Mouse (Mus musculus) granulocyte monocyte progenitor cell, adult 5-6 weeks (primary cell): ENCODE data around the gene Anapc15-ps. TPM values are rescaled to one million over a fixed set of nuclear protein-coding genes. Genes with fewer than 3 reads are reported as not detected.

Experiments
- ATAC-seq: replicated peaks from 2 replicates; pipeline ENCODE4 v1.8.0; 2016; ENCODE audit warnings: mild to moderate bottlenecking, moderate TSS enrichment, inconsistent platforms; ENCODE audit not compliant: poor library complexity, severe bottlenecking
- total RNA-seq, 2 experiments: library from RNA; stranded (forward) in 1 of 2; stranded (reverse) in 1 of 2; fragments of 200-712, 200-1000 nt in 1 of 2; fragments of >200 nt in 1 of 2; fragmentation: Nextera tagmentation in 1 of 2; gene quantifications; 2 replicates each; pipeline ENCODE4 v1.2.3; 2014 to 2017

Anapc15-ps gene
- total RNA-seq, 2 experiments from 2014 or later: 3.6 TPM; not detected in 1

- ATAC-seq: no peak
Measured at GRCm38 (mm10) chr10:95670781-95671780, 2.2 kb downstream of the Anapc15-ps start.

DNA sequence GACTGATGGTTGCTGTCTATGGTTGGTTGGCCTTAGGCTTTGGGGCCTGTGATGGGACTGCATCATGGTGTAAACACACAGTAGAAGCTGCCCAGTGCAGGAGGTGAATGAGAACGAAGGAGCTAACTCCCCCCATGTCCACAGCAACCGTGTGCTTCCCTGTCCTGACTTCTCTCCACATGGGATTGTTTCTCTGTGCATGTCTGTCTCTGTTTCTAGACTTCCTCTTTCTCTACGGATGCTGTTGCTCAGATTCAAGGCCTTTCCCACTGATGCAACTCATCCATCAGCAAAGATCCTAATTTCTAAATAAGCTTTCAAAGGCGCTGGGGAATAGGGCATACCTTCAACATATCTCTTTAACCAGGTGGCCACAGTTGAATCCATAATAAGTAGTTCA is 3.4 kb downstream of the Anapc15-ps start:
- peak; percentile 84 for ATAC-seq

- ATAC-seq: no peak
Measured at GRCm38 (mm10) chr10:95669034-95669433, 4.2 kb downstream of the Anapc15-ps start.

DNA sequence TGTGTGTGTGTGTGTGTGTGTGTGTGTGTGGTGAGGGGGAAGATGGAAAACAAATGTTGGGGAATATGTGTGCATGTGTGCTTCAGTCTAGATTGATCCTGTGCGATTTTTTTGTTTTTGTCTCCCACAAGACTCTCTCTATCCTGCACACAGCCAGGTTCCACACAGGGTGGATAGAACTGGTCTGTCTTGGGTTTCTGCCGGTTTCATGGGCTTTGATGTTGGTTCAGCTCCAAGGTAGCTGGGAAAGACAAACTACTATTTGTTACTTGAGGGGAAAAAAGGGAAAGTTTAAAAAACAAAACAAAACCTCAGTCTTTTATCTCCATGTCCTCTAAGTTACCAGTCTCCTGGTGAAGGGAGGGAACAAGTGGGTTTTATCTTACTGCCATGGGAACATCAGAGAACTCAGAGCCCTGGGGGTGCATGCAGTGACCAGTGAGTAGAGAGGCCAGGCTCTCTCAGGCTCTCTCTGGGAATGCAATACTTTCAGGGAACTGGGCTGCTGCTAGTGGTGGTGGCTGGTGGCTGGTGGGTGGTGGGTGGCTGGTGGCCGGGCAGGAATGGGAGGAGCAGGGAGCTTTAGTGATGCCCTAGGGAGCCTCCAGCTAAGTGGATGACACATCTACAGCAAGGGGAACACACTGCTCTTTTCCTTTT is 5.8 kb downstream of the Anapc15-ps start:
- ATAC-seq: no peak

GRCm38 (mm10) chr10:95666791-95667190 is 6.5 kb downstream of the Anapc15-ps start:
- ATAC-seq: no peak

GRCm38 (mm10) chr10:95665426-95665990 is 7.7 kb downstream of the Anapc15-ps start:
- ATAC-seq: no peak

- ATAC-seq: no peak
Measured at GRCm38 (mm10) chr10:95664613-95665012, 8.6 kb downstream of the Anapc15-ps start.

DNA sequence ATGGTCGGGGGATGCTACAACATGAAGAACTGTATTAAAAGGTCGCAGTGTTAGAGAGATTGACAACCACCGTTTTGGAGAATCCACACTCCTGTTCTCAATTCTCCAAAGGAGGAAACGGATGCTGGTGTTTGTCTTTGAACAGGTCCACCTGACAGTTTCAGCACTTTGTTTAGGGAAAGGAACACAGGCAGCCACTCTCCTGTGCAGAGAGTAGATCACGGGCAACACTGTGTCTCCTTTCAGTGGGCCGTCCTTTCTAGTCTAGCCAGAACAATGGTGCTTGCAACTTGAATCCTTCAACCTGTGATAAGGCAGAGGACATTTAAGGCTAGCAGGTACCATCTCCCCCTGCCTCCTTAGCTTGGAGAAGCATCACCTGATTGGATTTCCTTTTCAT is 12.9 kb downstream of the Anapc15-ps start:
- no peak for ATAC-seq

GRCm38 (mm10) chr10:95659471-95660150 is 13.6 kb downstream of the Anapc15-ps start:
- no peak for ATAC-seq

DNA sequence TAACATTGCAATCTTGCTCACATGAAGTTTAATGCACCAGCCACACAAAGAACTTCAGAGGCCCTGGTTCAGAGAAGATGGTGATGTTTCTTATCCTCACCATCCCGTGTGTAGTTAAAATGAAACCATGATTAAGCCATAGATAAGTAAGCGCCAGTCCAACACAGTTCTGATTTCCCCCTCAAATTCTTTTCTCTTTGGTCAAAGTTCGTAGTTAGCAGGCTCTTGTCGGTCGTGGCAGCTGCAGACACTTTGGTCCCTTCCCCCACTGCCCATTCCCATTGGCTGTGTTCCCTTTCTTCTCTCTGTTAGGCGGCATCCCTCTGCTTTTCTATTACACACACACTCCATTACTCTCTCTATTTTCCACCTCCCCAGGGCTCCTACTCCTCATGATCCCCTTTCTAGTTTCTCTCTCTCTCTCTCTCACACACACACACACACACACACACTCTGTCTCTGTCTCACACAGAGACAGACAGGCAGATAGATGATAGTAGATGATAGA is 14.4 kb downstream of the Anapc15-ps start:
- ATAC-seq: no peak

GRCm38 (mm10) chr10:95656236-95657225 is 16.7 kb downstream of the Anapc15-ps start:
- no peak for ATAC-seq

DNA sequence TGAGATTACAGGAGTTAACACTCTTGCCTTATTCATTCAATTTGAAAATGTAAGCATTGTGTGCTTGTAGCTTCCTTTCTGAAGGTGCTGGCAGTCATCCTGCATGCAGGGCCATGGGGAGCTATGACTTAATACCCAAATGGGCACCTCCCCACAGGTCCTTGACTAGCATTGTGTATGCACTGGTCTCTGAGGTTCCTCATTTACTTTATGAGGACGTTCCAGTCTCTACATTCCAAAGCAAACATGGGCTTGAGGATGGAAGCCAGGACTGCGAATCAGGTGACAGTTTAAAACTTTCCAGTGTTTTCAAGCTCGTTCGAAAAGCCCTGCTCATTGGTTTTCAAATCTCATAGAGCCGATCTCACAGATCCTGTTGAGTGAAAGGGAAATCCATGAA is 21.1 kb downstream of the Anapc15-ps start:
- no peak for ATAC-seq

- no peak for ATAC-seq
Measured at GRCm38 (mm10) chr10:95648326-95648888, 24.8 kb downstream of the Anapc15-ps start.

DNA sequence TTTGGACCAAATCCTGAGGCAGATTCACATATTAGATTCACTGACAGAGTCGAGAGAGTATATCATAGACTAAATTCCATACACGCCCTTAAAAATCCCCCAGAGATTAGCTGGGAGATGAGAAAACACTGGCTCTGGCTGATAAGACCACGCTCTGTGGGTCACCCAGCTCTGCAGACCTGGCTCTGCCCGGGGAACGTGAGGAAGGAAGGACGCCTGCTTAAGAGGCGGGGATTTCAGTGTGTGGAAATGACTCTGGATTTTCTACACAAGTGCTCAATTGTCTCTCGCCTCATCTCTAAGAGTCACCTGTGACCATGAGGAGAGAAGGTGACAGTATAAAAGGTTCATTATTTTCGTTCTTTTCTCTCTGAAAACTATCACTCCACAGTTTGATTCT is 26.1 kb downstream of the Anapc15-ps start:
- ATAC-seq: no peak; the same call in 1 of the 2 replicates

DNA sequence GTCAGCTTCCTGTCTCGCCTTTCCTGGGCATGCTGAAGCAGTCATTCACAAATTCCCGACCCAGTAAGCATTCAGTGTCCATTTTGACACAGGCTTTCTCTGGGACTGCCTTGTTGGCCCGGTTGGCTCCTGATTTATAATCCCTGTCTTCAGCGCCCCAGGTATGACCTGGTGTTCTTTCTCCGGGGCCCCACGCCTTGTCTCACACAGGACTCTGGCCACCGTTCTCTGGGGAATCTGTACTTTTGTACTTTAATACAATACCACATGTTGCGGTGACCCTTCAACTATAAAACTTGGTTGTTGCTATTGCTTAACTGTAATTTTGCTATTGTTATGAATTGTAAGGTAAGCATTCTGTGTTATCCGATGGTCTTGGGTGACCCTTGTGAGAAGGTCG is 26.7 kb downstream of the Anapc15-ps start:
- no peak for ATAC-seq

GRCm38 (mm10) chr10:95643696-95644360 is 29.4 kb downstream of the Anapc15-ps start:
- ATAC-seq: no peak

DNA sequence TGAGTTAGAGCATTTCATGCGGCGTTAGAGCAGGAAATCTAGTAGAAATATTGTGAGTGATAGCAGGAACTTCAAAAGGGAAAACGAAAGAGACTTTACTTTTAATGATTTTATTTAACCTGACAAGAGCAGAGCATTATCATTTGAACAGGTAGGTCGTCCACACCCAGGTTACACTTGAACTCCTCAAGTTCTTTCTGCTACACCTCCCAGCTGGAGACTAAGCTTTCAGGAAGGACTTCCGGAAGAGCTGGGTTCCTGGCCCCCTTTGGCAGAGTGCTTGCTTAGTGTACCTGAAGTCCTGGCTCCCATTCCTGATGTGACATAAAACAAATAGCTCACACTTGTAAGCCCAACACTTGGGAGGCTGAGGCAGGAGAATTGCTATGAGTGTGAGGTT is 30.2 kb downstream of the Anapc15-ps start:
- no peak for ATAC-seq

GRCm38 (mm10) chr10:95641335-95641734 is 31.9 kb downstream of the Anapc15-ps start:
- ATAC-seq: no peak
